Mouse (Mus musculus) heart, adult 2 months (tissue): Measurements from ENCODE around the gene Mre11a.

Experiments used
- CTCF ChIP-seq: fragments of 200-600 bp; IDR thresholded peaks from 2 replicates; pipeline ENCODE4 v1.8.1; 2022; ENCODE audit warnings: antibody characterized with exemption, mild to moderate bottlenecking, moderate library complexity
- EP300 ChIP-seq: fragments of 200-500 bp; IDR thresholded peaks from 2 replicates; pipeline ENCODE4 v1.6.1; 2011; ENCODE audit warnings: low read depth, low read length, control low read depth; ENCODE audit not compliant: insufficient read depth
- POLR2A ChIP-seq: fragments of 200-500 bp; IDR thresholded peaks from 2 replicates; pipeline ENCODE4 v1.6.1; 2011; ENCODE audit warnings: mild to moderate bottlenecking, low read depth, low read length, control low read depth; ENCODE audit not compliant: insufficient read depth

GRCm38 (mm10) chr9:14805714-14806113, 21.3 kb downstream of the Mre11a start:
- TF ChIP-seq CTCF, result no peak
- TF ChIP-seq POLR2A, result no peak
- TF ChIP-seq EP300, result no peak
